Mouse (Mus musculus): ENCODE data around the gene Olfr323. TPM values are rescaled to one million over a fixed set of nuclear protein-coding genes. Genes with fewer than 3 reads are reported as not detected.

The Olfr323 gene
- polyA plus RNA-seq, 1 experiment = not detected

DNA sequence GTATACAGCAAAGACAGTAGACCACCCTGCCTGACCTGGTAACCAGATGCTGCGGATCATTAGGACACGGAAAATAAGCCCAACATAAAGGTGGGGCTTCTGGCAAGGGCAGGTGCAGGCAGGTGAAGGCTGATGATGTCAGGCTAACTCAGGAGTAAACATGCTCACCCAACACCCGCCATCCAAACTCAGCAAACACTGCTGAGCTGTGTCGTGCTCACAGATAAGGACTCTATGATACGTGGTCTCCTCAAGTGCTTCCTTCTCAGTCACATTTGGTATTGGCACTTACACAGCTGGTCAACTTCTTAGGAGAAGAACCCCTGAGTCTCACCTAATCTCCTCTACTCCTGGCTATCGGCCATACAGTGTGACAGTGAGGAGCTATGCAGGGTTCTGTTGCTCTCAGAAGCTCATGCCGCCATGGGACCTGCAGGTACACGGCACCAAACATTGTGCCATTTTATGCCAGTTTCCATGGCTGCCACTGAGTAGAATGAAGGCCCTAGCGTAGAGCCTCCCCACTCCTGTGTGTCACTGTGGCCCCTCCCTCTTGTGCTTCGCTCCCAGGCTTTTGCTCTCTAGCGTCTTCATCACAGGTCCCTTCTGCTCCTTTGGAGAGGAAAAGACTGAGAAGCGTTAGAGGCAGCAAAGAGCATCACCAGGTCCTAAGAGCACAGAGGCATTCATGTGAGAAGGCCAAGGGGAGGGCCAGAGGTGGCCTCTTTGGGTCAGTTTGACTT lies 24.0 kb downstream of the Olfr323 start:
- TF ChIP-seq POLR2A (IDR thresholded peaks at IDR 0.05; ENCODE audit: borderline replicate concordance, extremely low read depth, low read depth, low read length) (no peak), CTCF (IDR thresholded peaks at IDR 0.05; ENCODE audit: insufficient read depth, low read length) (no peak)
- WGBS = 83% methylated on average over 12 of the region's 12 CpGs
- Histone ChIP-seq H3K4me1 (ENCODE audit: control insufficient read depth, insufficient read depth, low read length) (no peaks in the 10 kb centered on the region), H3K4me3 (replicated peaks; ENCODE audit: extremely low read depth, low read depth, low read length) (no peak overlapping the region)
- DNase-seq = no peak

DNA sequence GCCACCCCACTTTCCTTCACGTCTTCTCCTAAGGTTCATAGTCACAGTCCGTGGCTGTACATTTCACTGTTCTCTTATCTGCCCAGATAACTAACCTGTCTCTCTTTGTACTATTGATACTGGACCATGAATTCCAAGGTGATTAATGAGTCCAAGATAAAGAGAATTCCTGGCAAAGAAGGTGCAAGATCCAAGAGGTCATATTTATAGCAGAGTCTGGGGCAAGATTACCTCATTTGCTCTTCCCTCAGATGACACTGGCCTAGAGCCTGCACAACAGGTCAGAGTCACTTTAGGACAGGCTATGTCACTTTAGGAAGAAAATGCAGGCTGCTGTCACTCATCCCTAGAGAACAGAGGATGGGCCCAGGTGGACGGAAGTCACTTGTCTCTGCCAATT lies 25.1 kb downstream of the Olfr323 start:
- no peak for DNase-seq
- Histone ChIP-seq H3K4me3 (replicated peaks; ENCODE audit: extremely low read depth, low read depth, low read length) (no peak overlapping the region), H3K4me1 (ENCODE audit: control insufficient read depth, insufficient read depth, low read length) (no peaks in the 10 kb centered on the region)
- 41% methylated on average over 3 of the region's 3 CpGs for WGBS
- TF ChIP-seq POLR2A (IDR thresholded peaks at IDR 0.05; ENCODE audit: borderline replicate concordance, extremely low read depth, low read depth, low read length) (no peak), CTCF (IDR thresholded peaks at IDR 0.05; ENCODE audit: insufficient read depth, low read length) (no peak)

DNA sequence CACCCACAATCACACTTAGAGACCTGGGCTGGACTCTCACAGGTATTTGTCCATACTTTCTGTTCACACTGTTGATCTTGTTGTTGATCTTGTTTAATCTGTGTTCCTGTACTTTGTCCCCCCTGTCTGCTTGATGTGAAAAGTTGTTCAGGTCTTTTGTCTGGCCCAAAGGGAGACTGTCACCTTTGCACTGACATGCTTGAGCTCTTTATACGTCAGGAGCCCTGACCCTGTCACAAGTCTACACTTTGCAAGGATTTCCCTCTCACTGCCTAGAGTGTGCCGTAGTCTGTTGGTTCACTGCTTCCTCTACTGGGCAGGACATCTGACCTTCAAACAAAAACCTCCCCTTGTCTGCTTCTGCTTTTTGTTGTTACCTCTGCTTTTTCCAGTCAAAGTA lies 25.6 kb downstream of the Olfr323 start:
- DNase-seq = no peak

GRCm38 (mm10) chr11:58602800-58603560 lies 27.3 kb downstream of the Olfr323 start:
- 65% methylated on average over 6 of the region's 6 CpGs for WGBS
- Histone ChIP-seq H3K4me1 (ENCODE audit: control insufficient read depth, insufficient read depth, low read length) (no peaks in the 10 kb centered on the region), H3K4me3 (replicated peaks; ENCODE audit: extremely low read depth, low read depth, low read length) (no peak overlapping the region)
- DNase-seq = no peak
- no peak for TF ChIP-seq POLR2A (IDR thresholded peaks at IDR 0.05; ENCODE audit: borderline replicate concordance, extremely low read depth, low read depth, low read length)
- TF ChIP-seq CTCF (IDR thresholded peaks at IDR 0.05; ENCODE audit: insufficient read depth, low read length) = no peak

More for the DNA sequence above, 25.6 kb downstream of the Olfr323 start:
- Histone ChIP-seq H3K4me3 (replicated peaks; ENCODE audit: extremely low read depth, low read depth, low read length) (no peak overlapping the region), H3K4me1 (ENCODE audit: control insufficient read depth, insufficient read depth, low read length) (no peaks in the 10 kb centered on the region)
- 45% methylated on average over 2 of the region's 2 CpGs for WGBS
- TF ChIP-seq CTCF (IDR thresholded peaks at IDR 0.05; ENCODE audit: insufficient read depth, low read length) (no peak), POLR2A (IDR thresholded peaks at IDR 0.05; ENCODE audit: borderline replicate concordance, extremely low read depth, low read depth, low read length) (no peak)

DNA sequence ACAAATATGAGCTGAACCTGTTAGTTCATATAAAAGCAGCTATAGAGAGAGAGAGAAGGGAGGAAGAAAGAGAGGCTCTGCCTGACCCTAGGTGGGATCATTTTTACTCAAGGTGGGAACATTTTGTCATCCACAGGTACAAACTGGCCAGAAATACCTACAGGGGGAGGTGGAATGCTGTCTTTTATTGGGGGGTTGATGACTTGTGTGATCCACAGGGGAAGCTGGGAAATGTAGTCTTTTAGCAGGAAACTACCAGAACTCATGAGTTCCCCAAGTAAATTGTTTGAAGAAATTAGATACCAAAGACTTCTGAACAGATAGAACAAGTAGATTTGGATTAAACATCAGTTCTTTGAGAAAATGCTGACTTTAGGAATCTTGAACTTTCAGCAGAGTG lies 28.2 kb downstream of the Olfr323 start:
- no peak for DNase-seq
- no peak for TF ChIP-seq CTCF (IDR thresholded peaks at IDR 0.05; ENCODE audit: insufficient read depth, low read length)
- TF ChIP-seq POLR2A (IDR thresholded peaks at IDR 0.05; ENCODE audit: borderline replicate concordance, extremely low read depth, low read depth, low read length) = no peak

GRCm38 (mm10) chr11:58597837-58598236 lies 32.5 kb downstream of the Olfr323 start:
- H3K4me1 ChIP-seq (ENCODE audit: control insufficient read depth, insufficient read depth, low read length) = no peaks in the 10 kb centered on the region
- DNase-seq = no peak
- H3K4me3 ChIP-seq (replicated peaks; ENCODE audit: extremely low read depth, low read depth, low read length) = no peak overlapping the region
- TF ChIP-seq CTCF (IDR thresholded peaks at IDR 0.05; ENCODE audit: insufficient read depth, low read length) = no peak
- TF ChIP-seq POLR2A (IDR thresholded peaks at IDR 0.05; ENCODE audit: borderline replicate concordance, extremely low read depth, low read depth, low read length) = no peak
- 78% methylated on average over 13 of the region's 13 CpGs for WGBS

More for the DNA sequence above, 28.2 kb downstream of the Olfr323 start:
- H3K4me3 ChIP-seq (replicated peaks; ENCODE audit: extremely low read depth, low read depth, low read length) = no peak overlapping the region
- no peaks in the 10 kb centered on the region for H3K4me1 ChIP-seq (ENCODE audit: control insufficient read depth, insufficient read depth, low read length)

DNA sequence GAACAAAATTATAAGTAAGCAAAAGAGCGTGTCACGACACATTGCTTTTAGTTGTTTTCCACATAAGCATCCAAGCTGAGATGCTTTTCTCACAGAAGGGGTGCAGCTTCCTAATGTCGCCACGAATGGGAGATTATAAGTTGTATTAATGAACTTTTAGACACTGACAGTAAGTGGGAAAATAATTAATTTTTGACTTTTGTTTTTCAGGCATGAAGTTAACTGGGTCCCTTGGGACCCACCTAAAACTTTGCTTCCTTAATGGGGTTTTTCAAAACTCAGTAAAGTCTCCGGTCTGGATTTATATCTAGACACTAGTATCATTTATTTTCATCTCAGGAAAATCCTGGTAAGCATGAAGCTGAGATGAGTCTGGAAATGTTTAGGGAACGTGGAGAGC lies 35.5 kb downstream of the Olfr323 start, which contains the start of gene Olfr324:
Gene Olfr324 (plus strand): TSS at position 301 of the 400 bp plus-strand sequence.
- TF ChIP-seq POLR2A (IDR thresholded peaks at IDR 0.05; ENCODE audit: borderline replicate concordance, extremely low read depth, low read depth, low read length) (no peak), CTCF (IDR thresholded peaks at IDR 0.05; ENCODE audit: insufficient read depth, low read length) (no peak)
- no peaks in the 10 kb centered on the region for H3K4me1 ChIP-seq (ENCODE audit: control insufficient read depth, insufficient read depth, low read length)
- H3K4me3 ChIP-seq (replicated peaks; ENCODE audit: extremely low read depth, low read depth, low read length) = no peak within 1 kb of the TSS
- no peak for DNase-seq
- 78% methylated on average over 6 of the region's 6 CpGs for WGBS

DNA sequence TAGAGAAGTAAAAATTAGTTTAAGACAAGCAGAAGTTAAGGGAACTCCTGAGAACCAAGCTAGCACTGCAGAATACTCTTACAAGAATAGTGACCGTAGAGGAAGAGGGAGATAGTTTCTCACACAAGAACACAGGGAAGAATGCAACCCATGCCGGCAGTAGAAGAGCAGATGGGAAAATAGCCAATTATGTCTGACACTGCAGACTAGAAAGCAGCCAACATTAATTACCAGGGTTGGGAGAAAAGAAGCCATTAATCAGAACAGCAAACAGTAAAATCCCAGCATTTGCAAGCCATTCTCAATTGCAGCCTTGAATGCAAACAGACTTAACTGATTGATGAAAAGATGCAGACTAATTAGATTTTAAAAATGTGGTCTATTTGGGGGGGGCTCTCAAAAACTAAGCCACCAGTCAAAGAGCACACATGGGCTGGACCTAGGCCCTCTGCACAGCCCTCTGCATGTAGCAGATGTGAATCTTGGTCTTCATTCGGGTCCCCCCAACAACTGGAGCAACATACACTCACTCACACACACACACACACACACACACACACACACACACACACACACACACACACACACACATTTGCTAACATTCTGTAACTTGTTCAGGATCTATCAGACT lies 41.6 kb downstream of the Olfr323 start:
- TF ChIP-seq POLR2A (IDR thresholded peaks at IDR 0.05; ENCODE audit: borderline replicate concordance, extremely low read depth, low read depth, low read length) (no peak), CTCF (IDR thresholded peaks at IDR 0.05; ENCODE audit: insufficient read depth, low read length) (no peak)
- DNase-seq = no peak
- H3K4me3 ChIP-seq (replicated peaks; ENCODE audit: extremely low read depth, low read depth, low read length) = no peak overlapping the region
- H3K4me1 ChIP-seq (ENCODE audit: control insufficient read depth, insufficient read depth, low read length) = no peaks in the 10 kb centered on the region
- 55% methylated on average over 3 of the region's 3 CpGs for WGBS

- 67% methylated on average over 7 of the region's 7 CpGs for WGBS
- peak; percentile 22 for DNase-seq
- Histone ChIP-seq H3K4me1 (ENCODE audit: control insufficient read depth, insufficient read depth, low read length) (no peaks in the 10 kb centered on the region), H3K4me3 (replicated peaks; ENCODE audit: extremely low read depth, low read depth, low read length) (no peak overlapping the region)
- 0 out of 2 replicates have a peak, but pooled peaks have one; percentile 29 for TF ChIP-seq CTCF (IDR thresholded peaks at IDR 0.05; ENCODE audit: insufficient read depth, low read length)
- TF ChIP-seq POLR2A (IDR thresholded peaks at IDR 0.05; ENCODE audit: borderline replicate concordance, extremely low read depth, low read depth, low read length) = no peak
Observed at GRCm38 (mm10) chr11:58587898-58588348, 42.4 kb downstream of the Olfr323 start.
